Mouse (Mus musculus) stomach, embryonic 14.5 days (tissue): ENCODE results near the gene Dbr1. TPM values are rescaled to one million over a fixed set of nuclear protein-coding genes. Genes with fewer than 3 reads are reported as not detected.

Experiments used
- ATAC-seq: fragments of 200-750 bp; cut with Nextera tagmentation; 2 replicates; pipeline ENCODE4 v1.8.0; 2017; ENCODE audit warnings: low read depth, moderate TSS enrichment; ENCODE audit not compliant: insufficient number of reproducible peaks, insufficient read depth, low FRiP score
- H3K27ac ChIP-seq: fragments of 300-500 bp; sonication (generic); 2 replicates; pipeline ENCODE4 v1.5.1; 2014; ENCODE audit warnings: mild to moderate bottlenecking, low read length, moderate library complexity, mixed read lengths
- H3K27me3 ChIP-seq: fragments of 300-500 bp; sonication (generic); 2 replicates; pipeline ENCODE4 v1.6.1; 2014; ENCODE audit warnings: low read length, control low read depth, mixed read lengths; ENCODE audit not compliant: control insufficient read depth, insufficient read depth
- H3K36me3 ChIP-seq: fragments of 300-500 bp; sonication (generic); 2 replicates; pipeline ENCODE4 v1.6.1; 2014; ENCODE audit warnings: mild to moderate bottlenecking, control low read depth, low read length, moderate library complexity, mixed read lengths; ENCODE audit not compliant: control insufficient read depth, insufficient read depth
- H3K4me1 ChIP-seq: fragments of 300-500 bp; sonication (generic); 2 replicates; pipeline ENCODE4 v1.6.1; 2014; ENCODE audit warnings: low read length, control low read depth, mixed read lengths; ENCODE audit not compliant: control insufficient read depth, insufficient read depth
- H3K4me2 ChIP-seq: fragments of 300-500 bp; sonication (generic); replicated peaks from 2 replicates; pipeline ENCODE4 v1.6.1; 2014; ENCODE audit warnings: low read depth, low read length, control low read depth
- H3K4me3 ChIP-seq: fragments of 300-500 bp; sonication (generic); 2 replicates; pipeline ENCODE4 v1.5.1; 2014; ENCODE audit warnings: low read depth, low read length, control low read depth
- H3K9ac ChIP-seq: fragments of 300-500 bp; sonication (generic); replicated peaks from 2 replicates; pipeline ENCODE4 v1.6.1; 2014; ENCODE audit warnings: low read depth, mild to moderate bottlenecking, control low read depth, low read length, moderate library complexity, mixed read lengths
- H3K9me3 ChIP-seq: fragments of 300-500 bp; sonication (generic); 2 replicates; pipeline ENCODE4 v1.6.1; 2016; ENCODE audit warnings: low read depth, low read length, control low read depth; ENCODE audit not compliant: control insufficient read depth
- WGBS: fragments of 180-500 bp; shearing (Covaris S2); extraction: QIAGEN DNeasy Blood & Tissue Kit; methylation state at CpG from one replicate; pipeline ENCODE4 v1.1.7; 2014; 5-methylcytosine and 5-hydroxymethylcytosine counted together
- polyA plus RNA-seq: library from polyadenylated mRNA; unstranded; fragments of >200 nt; fragmentation: Nextera tagmentation; extraction: Ambion mirVana; gene quantifications from 2 replicates; pipeline ENCODE4 v1.2.1, GENCODE M21; 2014

The Dbr1 gene
- polyA plus RNA-seq, 1 experiment from 2014 or later = 26.1 TPM

DNA sequence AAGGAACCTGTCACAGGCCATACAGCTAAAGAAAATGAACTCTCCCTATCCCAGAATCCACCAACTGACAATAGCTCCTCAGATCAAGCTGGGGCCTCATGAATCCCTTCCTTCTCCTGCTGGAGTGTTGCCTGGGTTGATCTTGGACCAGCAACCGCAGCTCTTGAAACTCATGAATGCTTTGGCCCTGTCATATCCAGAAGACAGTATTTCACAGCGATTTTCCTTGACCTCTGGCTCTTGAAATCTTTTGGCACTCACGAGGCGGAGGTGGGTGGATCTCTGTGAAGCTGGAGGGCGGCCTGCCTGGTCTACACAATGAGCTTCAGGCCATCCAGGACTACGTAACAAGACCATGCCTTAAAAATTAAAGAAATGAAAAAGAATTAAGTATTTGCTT lies 48.5 kb downstream of the Dbr1 start:
- Histone ChIP-seq H3K4me3 (no peak overlapping the region), H3K4me2 (no peak overlapping the region), H3K36me3 (no peaks in the 10 kb centered on the region), H3K27ac (no peak overlapping the region), H3K4me1 (peaks cover 5% of the 10 kb centered on the region; the same call in 1 of the 2 replicates), H3K9ac (no peak overlapping the region), H3K9me3 (no peaks in the 10 kb centered on the region), H3K27me3 (no peaks in the 10 kb centered on the region)
- 70% methylated on average over 6 of the region's 6 CpGs for WGBS
- ATAC-seq = no peak

DNA sequence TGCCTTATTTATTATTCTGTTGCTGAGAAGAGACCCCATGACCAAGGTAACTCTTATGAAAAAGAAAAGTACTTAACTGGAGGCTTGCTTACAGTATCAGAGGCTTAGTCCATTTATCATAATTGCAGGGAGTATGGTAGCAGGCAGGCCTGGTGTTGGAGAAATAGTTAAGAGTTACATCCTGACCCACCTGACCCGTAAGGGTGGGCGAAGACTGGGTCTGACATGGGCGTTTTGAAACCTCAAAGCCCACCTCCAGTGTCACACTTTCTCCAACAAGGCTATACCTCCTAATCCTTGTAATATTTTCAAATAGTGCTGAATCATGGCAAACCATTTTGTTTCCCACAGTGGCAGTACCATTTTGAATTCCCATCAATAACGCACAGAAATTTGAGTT lies 53.0 kb downstream of the Dbr1 start:
- peaks cover 18% of the 10 kb centered on the region; the same call in 1 of the 2 replicates for H3K4me1 ChIP-seq
- peak overlapping the region; percentile 60; the same call in 1 of the 2 replicates for H3K4me3 ChIP-seq
- no peak for ATAC-seq
- H3K9ac ChIP-seq = no peak overlapping the region
- H3K27me3 ChIP-seq = no peaks in the 10 kb centered on the region
- WGBS = 64% methylated on average over 4 of the region's 4 CpGs
- no peaks in the 10 kb centered on the region for H3K9me3 ChIP-seq
- H3K4me2 ChIP-seq = peak overlapping the region; percentile 73
- H3K27ac ChIP-seq = peak overlapping the region; percentile 87; the same call in 1 of the 2 replicates
- H3K36me3 ChIP-seq = no peaks in the 10 kb centered on the region; the same call in 1 of the 2 replicates

DNA sequence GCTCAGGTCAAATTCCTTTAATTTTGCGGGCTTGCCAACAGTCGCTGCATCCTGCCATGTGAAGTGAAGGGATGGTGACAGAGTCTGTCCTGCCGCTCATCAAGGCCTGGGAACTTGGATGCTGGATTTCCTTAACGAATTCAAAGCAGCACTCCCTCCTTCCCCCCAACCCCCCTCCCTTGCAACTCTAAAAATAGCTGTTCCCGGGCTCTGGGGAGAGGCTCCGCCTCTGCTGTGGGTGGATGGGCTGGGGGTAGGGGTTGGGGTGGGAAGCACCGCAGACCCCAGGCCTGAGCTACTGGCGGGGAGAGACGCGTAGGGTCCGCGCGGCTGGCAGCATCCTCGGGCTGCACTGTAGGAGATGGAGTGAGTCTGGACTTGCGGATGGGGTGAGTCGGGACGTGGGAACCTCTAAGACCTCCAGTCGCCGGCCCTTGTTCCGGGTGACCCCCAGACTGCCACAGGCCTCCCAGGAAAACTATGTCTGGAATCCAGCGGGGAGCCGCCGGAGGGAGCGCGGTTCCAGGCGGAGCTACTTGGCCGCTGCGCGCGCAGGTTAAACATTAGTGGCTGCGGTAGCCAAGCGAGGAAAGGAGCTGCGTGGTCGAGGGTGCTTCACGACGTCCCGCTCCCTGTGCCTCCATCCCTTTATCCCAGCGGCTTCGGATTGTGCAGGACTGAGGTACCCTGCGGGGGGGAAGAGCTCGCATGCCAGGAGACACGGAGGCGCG lies 53.8 kb downstream of the Dbr1 start, which contains the start of gene Dzip1l:
Gene Dzip1l (plus strand): TSS at position 216 of the 731 bp plus-strand sequence.
- Histone ChIP-seq H3K4me1 (peaks cover 18% of the 10 kb centered on the region; the same call in 1 of the 2 replicates), H3K27ac (peak within 1 kb of the TSS; percentile 87; the same call in 1 of the 2 replicates), H3K9ac (peak within 1 kb of the TSS; percentile 64), H3K4me2 (peak within 1 kb of the TSS; percentile 73), H3K27me3 (no peaks in the 10 kb centered on the region), H3K9me3 (no peaks in the 10 kb centered on the region), H3K36me3 (peaks cover 4% of the 10 kb centered on the region; the same call in 1 of the 2 replicates), H3K4me3 (peak within 1 kb of the TSS; percentile 60)
- ATAC-seq = peak; percentile 91
- under 1% methylated on average over 44 of the region's 44 CpGs for WGBS

DNA sequence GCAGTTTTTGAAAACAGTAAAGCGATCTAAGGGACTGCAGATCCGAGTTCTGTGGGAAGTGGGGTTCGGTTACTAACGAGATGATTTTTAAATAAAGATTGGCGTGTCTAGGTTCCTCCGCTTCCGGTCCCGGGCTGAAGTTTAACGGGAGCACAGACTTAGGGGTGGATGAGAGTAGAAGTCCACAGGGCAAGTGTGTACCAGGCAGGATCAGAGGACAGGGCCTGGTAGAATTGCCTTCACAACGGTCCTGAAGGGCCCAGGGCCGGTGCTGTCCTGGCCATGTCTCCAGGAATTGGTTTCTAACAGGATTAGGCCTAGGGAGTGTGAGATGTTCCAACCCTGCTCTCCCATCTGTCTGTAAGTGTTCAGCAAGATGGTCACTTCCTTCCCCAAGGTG lies 54.5 kb downstream of the Dbr1 start:
- Histone ChIP-seq H3K9me3 (no peaks in the 10 kb centered on the region), H3K27ac (peak overlapping the region; percentile 87; the same call in 1 of the 2 replicates), H3K9ac (peak overlapping the region; percentile 64), H3K4me2 (peak overlapping the region; percentile 73), H3K4me3 (peak overlapping the region; percentile 60), H3K27me3 (no peaks in the 10 kb centered on the region), H3K36me3 (peaks cover 4% of the 10 kb centered on the region; the same call in 1 of the 2 replicates), H3K4me1 (peaks cover 18% of the 10 kb centered on the region; the same call in 1 of the 2 replicates)
- ATAC-seq = peak; percentile 26; the same call in 1 of the 2 replicates
- WGBS = 2% methylated on average over 11 of the region's 11 CpGs

DNA sequence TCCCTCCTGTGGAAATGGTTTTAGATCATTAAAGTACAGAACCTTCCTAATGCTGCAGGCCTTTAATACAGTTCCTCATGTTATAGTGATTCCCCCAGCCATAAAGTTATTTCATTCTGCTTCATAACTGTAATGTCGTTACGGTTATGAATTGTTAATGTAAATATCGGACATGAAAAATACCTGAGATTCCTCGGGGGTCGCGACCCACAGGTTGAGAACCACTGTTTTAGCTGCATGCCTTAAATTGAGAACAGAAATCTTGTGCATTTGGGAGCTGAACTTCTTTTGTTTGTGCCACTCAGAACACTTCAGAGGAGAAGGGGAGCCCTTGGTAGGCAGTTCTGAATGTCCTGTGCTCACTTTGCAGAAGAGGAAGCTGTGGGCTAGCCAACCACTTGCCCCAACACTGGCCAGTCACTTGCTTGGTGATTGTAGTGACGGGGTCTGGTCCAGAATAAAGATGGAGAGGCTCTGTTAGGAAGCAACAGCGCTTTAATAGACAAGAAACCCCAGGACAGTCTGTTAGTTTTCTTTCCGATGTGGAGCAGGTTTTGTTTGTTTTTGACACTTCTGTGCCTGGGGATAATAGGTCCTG lies 55.0 kb downstream of the Dbr1 start:
- no peak for ATAC-seq
- H3K27ac ChIP-seq = peak overlapping the region; percentile 87; the same call in 1 of the 2 replicates

DNA sequence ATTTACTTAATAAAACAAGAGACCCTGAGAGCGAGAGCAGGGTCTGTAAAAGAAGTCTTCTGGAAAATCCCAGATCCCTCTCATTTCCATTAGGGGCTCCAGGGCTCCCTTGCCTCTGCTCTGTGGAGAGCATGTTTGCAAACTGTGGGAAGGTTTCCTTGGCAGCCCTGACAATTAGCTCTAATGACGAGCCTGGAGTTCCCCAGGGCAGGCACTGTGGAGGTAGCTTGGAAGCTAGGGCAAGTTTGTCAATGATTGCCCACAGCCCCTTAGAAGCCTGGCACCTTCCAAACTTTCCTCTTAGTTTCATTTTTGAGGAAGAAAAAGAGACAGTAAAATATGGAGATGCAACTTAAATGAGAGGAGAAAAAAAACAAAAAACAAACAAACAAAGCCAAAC lies 56.2 kb downstream of the Dbr1 start:
- Histone ChIP-seq H3K27ac (no peak overlapping the region), H3K4me2 (no peak overlapping the region), H3K9me3 (no peaks in the 10 kb centered on the region), H3K36me3 (peaks cover 4% of the 10 kb centered on the region; the same call in 1 of the 2 replicates), H3K4me3 (no peak overlapping the region), H3K27me3 (no peaks in the 10 kb centered on the region), H3K4me1 (peaks cover 18% of the 10 kb centered on the region; the same call in 1 of the 2 replicates), H3K9ac (no peak overlapping the region)
- ATAC-seq = no peak
- 56% methylated on average over 2 of the region's 2 CpGs for WGBS

More for the DNA sequence above, 55.0 kb downstream of the Dbr1 start:
- 35% methylated on average over 9 of the region's 9 CpGs for WGBS
- H3K4me3 ChIP-seq = peak overlapping the region; percentile 60
- H3K9me3 ChIP-seq = no peaks in the 10 kb centered on the region
- peak overlapping the region; percentile 73 for H3K4me2 ChIP-seq
- H3K36me3 ChIP-seq = peaks cover 4% of the 10 kb centered on the region; the same call in 1 of the 2 replicates
- H3K27me3 ChIP-seq = no peaks in the 10 kb centered on the region
- peak overlapping the region; percentile 64 for H3K9ac ChIP-seq
- H3K4me1 ChIP-seq = peaks cover 18% of the 10 kb centered on the region; the same call in 1 of the 2 replicates

DNA sequence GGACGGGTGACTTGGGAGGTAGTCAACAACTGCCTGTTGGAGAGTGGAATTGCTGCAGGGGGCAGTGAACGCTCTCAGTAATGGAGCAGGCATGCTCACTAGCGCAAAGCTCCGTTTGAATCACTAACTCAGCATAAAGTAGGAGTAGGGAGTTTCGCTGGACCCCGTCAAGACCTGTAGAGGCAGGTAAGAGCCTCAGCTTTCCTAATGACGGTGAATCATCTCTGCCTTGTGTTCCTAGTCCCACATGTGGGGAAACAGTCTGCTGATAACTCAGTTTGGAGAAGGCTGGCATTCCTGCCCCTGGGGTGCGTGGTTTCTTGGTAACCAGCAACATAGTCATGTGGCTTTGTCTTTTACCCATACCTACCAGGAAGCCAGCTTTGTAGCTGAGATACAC lies 56.7 kb downstream of the Dbr1 start:
- Histone ChIP-seq H3K27ac (no peak overlapping the region), H3K4me3 (no peak overlapping the region), H3K9ac (no peak overlapping the region), H3K9me3 (no peaks in the 10 kb centered on the region), H3K4me1 (peaks cover 18% of the 10 kb centered on the region; the same call in 1 of the 2 replicates), H3K27me3 (no peaks in the 10 kb centered on the region), H3K4me2 (no peak overlapping the region; the same call in 1 of the 2 replicates), H3K36me3 (peaks cover 4% of the 10 kb centered on the region; the same call in 1 of the 2 replicates)
- WGBS = 58% methylated on average over 8 of the region's 8 CpGs
- ATAC-seq = no peak
